ENCODE assay signal across 12 mouse cellular contexts in the genomic region with DNA sequence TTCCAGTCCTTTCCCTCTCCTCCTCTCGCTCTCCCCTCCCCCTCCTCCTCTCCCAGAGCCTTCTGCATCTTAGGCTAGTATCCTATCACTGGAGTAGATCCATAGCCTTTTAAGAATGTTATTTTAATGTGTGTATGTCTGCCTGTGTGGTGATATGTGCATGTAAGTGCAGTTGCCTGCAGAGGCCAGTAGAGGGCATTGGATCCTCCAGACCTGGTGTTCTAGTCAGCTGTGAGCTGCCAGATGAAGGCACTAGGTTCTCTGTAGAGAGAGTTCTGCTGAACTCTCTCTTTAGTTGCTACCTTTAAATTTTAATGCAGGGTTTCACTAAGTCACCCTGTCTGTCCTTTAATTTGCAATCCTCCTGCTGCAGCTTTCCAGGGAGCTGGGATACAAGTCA.
DNase-seq lines count a peak whose midpoint lies in the region; ATAC-seq and TF ChIP-seq lines count a peak whose summit lies in the region.
"Had no signal": no experiment of that assay in that cellular context is flagged by ENCODE, and none has a peak within 500 bp of the region (broad histone marks: within the 10 kb centered on the region; RNA-seq: fewer than 3 reads in every experiment).

No protein-coding gene starts in this region.

- H3K4me3 ChIP-seq in hindbrain, postnatal 0 days (ENCODE audit: low read length) = no peak overlapping the region
- no peak overlapping the region for H3K4me3 ChIP-seq in hindbrain, embryonic 11.5 days (ENCODE audit: low read depth, low read length)
- H3K4me3 ChIP-seq in lung, embryonic 16.5 days (ENCODE audit: low read length) = no peak overlapping the region
- H3K4me3 ChIP-seq in MEL (ENCODE audit: control insufficient read depth in 1 of 2, insufficient read depth in 1 of 2, low read depth in 2 of 2, low read length in 2 of 2) = no peak overlapping the region
- H3K4me3 ChIP-seq in small intestine, adult 2 months (ENCODE audit: low read depth, low read length) = no peak overlapping the region
- H3K4me3 ChIP-seq: liver, embryonic 13.5 days; midbrain, embryonic 13.5 days; neural tube, embryonic 13.5 days had no signal

- no peaks in the 10 kb centered on the region for H3K27me3 ChIP-seq in hindbrain, postnatal 0 days (ENCODE audit: insufficient read depth, low read length)
- no peaks in the 10 kb centered on the region for H3K27me3 ChIP-seq in hindbrain, embryonic 11.5 days (ENCODE audit: control insufficient read depth, insufficient read depth, low read length)
- no peaks in the 10 kb centered on the region for H3K27me3 ChIP-seq in lung, embryonic 16.5 days (ENCODE audit: control insufficient read depth, insufficient read depth, low read depth, low read length)
- H3K27me3 ChIP-seq in MEL (ENCODE audit: control insufficient read depth in 1 of 2, insufficient read depth in 2 of 2, low read length in 2 of 2) = no peaks in the 10 kb centered on the region
- no peaks in the 10 kb centered on the region for H3K27me3 ChIP-seq in small intestine, adult 2 months (ENCODE audit: control insufficient read depth, insufficient read depth, low read length)
- H3K27me3 ChIP-seq: liver, embryonic 13.5 days; midbrain, embryonic 13.5 days; neural tube, embryonic 13.5 days had no signal

- H3K27ac ChIP-seq in hindbrain, postnatal 0 days = no peak overlapping the region
- H3K27ac ChIP-seq in hindbrain, embryonic 11.5 days (ENCODE audit: low read depth, low read length) = no peak overlapping the region
- H3K27ac ChIP-seq in lung, embryonic 16.5 days (ENCODE audit: low read length) = peak overlapping the region; percentile 67
- no peak overlapping the region for H3K27ac ChIP-seq in MEL (ENCODE audit: control insufficient read depth, low read depth, low read length)
- H3K27ac ChIP-seq in small intestine, adult 2 months (ENCODE audit: insufficient read depth, low read depth, low read length) = no peak overlapping the region
- H3K27ac ChIP-seq: liver, embryonic 13.5 days; midbrain, embryonic 13.5 days; neural tube, embryonic 13.5 days had no signal

- no peak for TF ChIP-seq POLR2A in MEL (IDR thresholded peaks at IDR 0.05; ENCODE audit: control insufficient read depth in 1 of 2, insufficient read depth in 1 of 2, low read depth in 1 of 2, low read length in 2 of 2, poor library complexity in 1 of 2)
- TF ChIP-seq POLR2A in small intestine, adult 2 months (IDR thresholded peaks at IDR 0.05; ENCODE audit: low read depth, low read length) = no peak

- no peaks in the 10 kb centered on the region for H3K36me3 ChIP-seq in hindbrain, postnatal 0 days (ENCODE audit: insufficient read depth, low read length)
- no peaks in the 10 kb centered on the region for H3K36me3 ChIP-seq in hindbrain, embryonic 11.5 days (ENCODE audit: control insufficient read depth, insufficient read depth, low read length)
- no peaks in the 10 kb centered on the region for H3K36me3 ChIP-seq in lung, embryonic 16.5 days (ENCODE audit: control insufficient read depth, insufficient read depth, low read length)
- H3K36me3 ChIP-seq in MEL (ENCODE audit: control insufficient read depth in 1 of 2, insufficient read depth in 2 of 2, low read length in 2 of 2) = no peaks in the 10 kb centered on the region
- no peaks in the 10 kb centered on the region for H3K36me3 ChIP-seq in small intestine, adult 2 months (ENCODE audit: control insufficient read depth, insufficient read depth, low read length)
- H3K36me3 ChIP-seq: liver, embryonic 13.5 days; midbrain, embryonic 13.5 days; neural tube, embryonic 13.5 days had no signal

- H3K9me3 ChIP-seq in hindbrain, postnatal 0 days (ENCODE audit: low read length) = no peaks in the 10 kb centered on the region
- no peaks in the 10 kb centered on the region for H3K9me3 ChIP-seq in hindbrain, embryonic 11.5 days (ENCODE audit: control insufficient read depth, low read length)
- no peaks in the 10 kb centered on the region for H3K9me3 ChIP-seq in lung, embryonic 16.5 days (ENCODE audit: control insufficient read depth, low read length)
- H3K9me3 ChIP-seq in MEL (replicated peaks; ENCODE audit: insufficient read depth, low read length) = no peaks in the 10 kb centered on the region
- H3K9me3 ChIP-seq: liver, embryonic 13.5 days; neural tube, embryonic 13.5 days had no signal

- ATAC-seq in hindbrain, postnatal 0 days = no peak
- ATAC-seq in hindbrain, embryonic 11.5 days (ENCODE audit: low FRiP score) = no peak
- no peak for ATAC-seq in lung, embryonic 16.5 days (ENCODE audit: low read depth)
- ATAC-seq: midbrain, embryonic 13.5 days had no signal

- H3K9ac ChIP-seq in hindbrain, postnatal 0 days (replicated peaks; ENCODE audit: low read length) = no peak overlapping the region
- no peak overlapping the region for H3K9ac ChIP-seq in hindbrain, embryonic 11.5 days (ENCODE audit: low read depth, low read length)
- no peak overlapping the region for H3K9ac ChIP-seq in lung, embryonic 16.5 days (ENCODE audit: low read length)
- no peak overlapping the region for H3K9ac ChIP-seq in MEL (ENCODE audit: control insufficient read depth, low read depth, low read length, poor library complexity, severe bottlenecking)
- H3K9ac ChIP-seq: liver, embryonic 13.5 days; midbrain, embryonic 13.5 days; neural tube, embryonic 13.5 days had no signal

- no peaks in the 10 kb centered on the region for H3K79me2 ChIP-seq in MEL (ENCODE audit: control insufficient read depth, insufficient read depth, low read length, poor library complexity)

- TF ChIP-seq EP300 in MEL (IDR thresholded peaks at IDR 0.05; ENCODE audit: low read depth in 1 of 2, low read length in 2 of 2) = no peak

- H3K4me1 ChIP-seq in hindbrain, postnatal 0 days (ENCODE audit: insufficient read depth, low read length) = no peaks in the 10 kb centered on the region; the same call in 1 of the 2 replicates
- H3K4me1 ChIP-seq in hindbrain, embryonic 11.5 days (replicated peaks; ENCODE audit: control insufficient read depth, insufficient read depth, low read length) = no peaks in the 10 kb centered on the region
- peaks cover 3% of the 10 kb centered on the region; the same call in 1 of the 2 replicates for H3K4me1 ChIP-seq in lung, embryonic 16.5 days (replicated peaks; ENCODE audit: control insufficient read depth, insufficient read depth, low read length)
- peaks cover 0 to 3% of the 10 kb centered on the region in 2 experiments; a peak in 1 of 4 replicates for H3K4me1 ChIP-seq in MEL (ENCODE audit: control insufficient read depth in 1 of 2, insufficient read depth in 2 of 2, low read length in 2 of 2)
- no peaks in the 10 kb centered on the region; the same call in 1 of the 2 replicates for H3K4me1 ChIP-seq in small intestine, adult 2 months (ENCODE audit: control insufficient read depth, insufficient read depth, insufficient read length, low read length)
- H3K4me1 ChIP-seq: liver, embryonic 13.5 days; midbrain, embryonic 13.5 days; neural tube, embryonic 13.5 days had no signal

- WGBS in hindbrain, postnatal 0 days = 95% methylated on average over 1 of the region's 1 CpGs
- WGBS in hindbrain, embryonic 11.5 days = 92% methylated on average over 1 of the region's 1 CpGs
- 100% methylated on average over 1 of the region's 1 CpGs for WGBS in lung, embryonic 16.5 days
- WGBS in small intestine, adult 2 months = 83% methylated on average over 1 of the region's 1 CpGs

- H3K4me2 ChIP-seq in hindbrain, postnatal 0 days (ENCODE audit: low read depth, low read length) = no peak overlapping the region
- no peak overlapping the region for H3K4me2 ChIP-seq in hindbrain, embryonic 11.5 days (replicated peaks; ENCODE audit: low read depth, low read length)
- H3K4me2 ChIP-seq in lung, embryonic 16.5 days (ENCODE audit: low read depth, low read length) = no peak overlapping the region
- H3K4me2 ChIP-seq: liver, embryonic 13.5 days; midbrain, embryonic 13.5 days; neural tube, embryonic 13.5 days had no signal

- peak; percentile 49 for TF ChIP-seq RAD21 in MEL (IDR thresholded peaks at IDR 0.05; ENCODE audit: low read depth, low read length)

- peak; percentile 46 for TF ChIP-seq CTCF in hindbrain, postnatal 0 days (IDR thresholded peaks at IDR 0.05; ENCODE audit: low read depth)
- peak; percentile 34 to 51 (median 38); a peak in 5 of 6 replicates for TF ChIP-seq CTCF in MEL (IDR thresholded peaks at IDR 0.05 in 2 of 3, conservative IDR thresholded peaks at IDR 0.05 in 1 of 3; ENCODE audit: control insufficient read depth in 1 of 3, insufficient read depth in 1 of 3, low read depth in 2 of 3, low read length in 3 of 3, poor library complexity in 1 of 3, severe bottlenecking in 1 of 3)
- TF ChIP-seq CTCF in small intestine, adult 2 months (IDR thresholded peaks at IDR 0.05; ENCODE audit: extremely low read depth, insufficient read length, insufficient replicate concordance, low read depth, low read length) = peak; percentile 22; the same call in 1 of the 2 replicates

- no peak for DNase-seq in hindbrain, postnatal 0 days (ENCODE audit: low spot score)
- no peak for DNase-seq in hindbrain, embryonic 11.5 days (ENCODE audit: low spot score)
- no peak for DNase-seq in lung, postnatal 36 days
- no peak for DNase-seq in MEL (ENCODE audit: low read depth, low spot score)
- no peak for DNase-seq in left cerebral cortex, adult 18-20 months (ENCODE audit: low spot score in 2 of 2)
- no peak for DNase-seq in left cerebral cortex, adult 9 months (ENCODE audit: low spot score in 2 of 2)
- DNase-seq: layer of hippocampus, postnatal 36 days; liver, embryonic 13.5 days had no signal

TF ChIP-seq in MEL, 35 proteins besides CTCF, POLR2A, EP300 and RAD21:
- TF ChIP-seq SMC3 (IDR thresholded peaks at IDR 0.05; ENCODE audit: low read depth, low read length) (peak; percentile 59), TCF12 (IDR thresholded peaks at IDR 0.05; ENCODE audit: low read depth, low read length) (no peak), MAFK (IDR thresholded peaks at IDR 0.05; ENCODE audit: borderline replicate concordance, low read depth, low read length) (no peak), POLR2AphosphoS2 (IDR thresholded peaks at IDR 0.05; ENCODE audit: low read length) (no peak), RCOR1 (IDR thresholded peaks at IDR 0.05; ENCODE audit: low read depth, low read length) (no peak), ZMIZ1 (IDR thresholded peaks at IDR 0.05; ENCODE audit: low read depth, low read length) (no peak), ZC3H11A (IDR thresholded peaks at IDR 0.05; ENCODE audit: low read depth, low read length) (peak; percentile 24; the same call in 1 of the 2 replicates)
